Mouse (Mus musculus): Measurements from ENCODE around the gene Mrps23. TPM values are rescaled to one million over a fixed set of nuclear protein-coding genes. Genes with fewer than 3 reads are reported as not detected.
A peak's percentile ranks its signal among the peaks of the same experiment; 100 is the strongest.
"Not testable (repeated sequence)": the region's sequence is repeated elsewhere in the genome, so short reads cannot be mapped to it uniquely, and the experiment has no call there.

Gene Mrps23
- polyA plus RNA-seq, 1 experiment from 2014 or later = 55.4 TPM

DNA sequence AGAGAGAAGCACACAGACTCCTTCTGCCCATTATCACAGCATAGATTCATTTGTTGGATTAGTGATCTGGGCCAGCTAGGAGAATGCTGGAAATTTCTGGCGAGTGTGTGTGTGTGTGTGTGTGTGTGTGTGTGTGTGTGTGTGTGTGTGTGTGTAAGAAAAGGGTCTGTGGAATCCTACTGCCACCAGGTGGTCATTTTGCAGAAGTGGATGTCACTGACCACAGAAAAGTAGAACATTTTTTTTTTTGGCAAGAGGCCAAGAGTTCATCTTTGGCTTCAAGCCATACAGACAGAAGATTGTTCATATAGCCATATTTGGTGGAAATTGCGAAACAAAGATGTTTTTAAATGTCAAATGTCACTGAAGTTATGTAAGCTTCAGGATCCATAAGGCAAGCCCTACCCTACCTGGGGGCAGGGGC, 7.0 kb upstream of the Mrps23 start:
- no peak overlapping the region for H3K27ac ChIP-seq (replicated peaks)
- no peaks in the 10 kb centered on the region for H3K27me3 ChIP-seq (ENCODE audit: control insufficient read depth, insufficient read depth, low read length)
- ATAC-seq (ENCODE audit: low FRiP score, low TSS enrichment) = peak; percentile 62; the same call in 1 of the 2 replicates
- H3K36me3 ChIP-seq (ENCODE audit: control insufficient read depth, insufficient read depth, low read length) = no peaks in the 10 kb centered on the region
- H3K9me3 ChIP-seq (ENCODE audit: control insufficient read depth, low read length) = no peaks in the 10 kb centered on the region
- WGBS = 3% methylated on average over 2 of the region's 2 CpGs
- DNase-seq (ENCODE audit: low spot score) = peak; percentile 69
- peak; percentile 60 for TF ChIP-seq EP300 (optimal IDR thresholded peaks at IDR 0.05)
- TF ChIP-seq CTCF (IDR thresholded peaks at IDR 0.05; ENCODE audit: low read depth) = peak; percentile 88
- H3K4me3 ChIP-seq (ENCODE audit: low read depth, low read length) = no peak overlapping the region
- H3K4me2 ChIP-seq (replicated peaks; ENCODE audit: low read depth) = no peak overlapping the region
- 0 out of 2 replicates have a peak, but pooled peaks cover 2% of the 10 kb centered on the region for H3K4me1 ChIP-seq (replicated peaks; ENCODE audit: control insufficient read depth, insufficient read depth)
- H3K9ac ChIP-seq (ENCODE audit: low read length) = no peak overlapping the region

DNA sequence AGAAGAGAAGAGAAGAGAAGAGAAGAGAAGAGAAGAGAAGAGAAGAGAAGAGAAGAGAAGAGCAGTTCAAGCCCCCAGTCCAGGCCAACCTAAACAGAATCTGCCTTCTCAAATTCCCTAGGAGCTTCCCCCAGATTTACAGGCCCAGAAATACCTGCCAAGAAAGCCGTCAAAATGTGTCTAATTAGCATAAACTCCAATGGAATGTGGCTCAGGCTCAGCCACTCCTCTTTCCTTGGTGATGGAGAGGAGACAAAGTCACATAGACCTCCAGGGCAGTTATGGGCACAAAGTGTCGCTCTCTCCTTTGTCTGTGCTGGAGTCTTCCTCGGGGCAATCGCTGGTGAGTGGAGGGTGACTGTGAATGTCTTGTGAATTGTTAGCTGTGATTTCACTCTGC, 6.0 kb upstream of the Mrps23 start:
- Histone ChIP-seq H3K4me1 (replicated peaks; ENCODE audit: control insufficient read depth, insufficient read depth) (peaks cover 2% of the 10 kb centered on the region; the same call in 1 of the 2 replicates), H3K4me2 (replicated peaks; ENCODE audit: low read depth) (no peak overlapping the region), H3K36me3 (ENCODE audit: control insufficient read depth, insufficient read depth, low read length) (no peaks in the 10 kb centered on the region), H3K9me3 (ENCODE audit: control insufficient read depth, low read length) (no peaks in the 10 kb centered on the region), H3K27me3 (ENCODE audit: control insufficient read depth, insufficient read depth, low read length) (no peaks in the 10 kb centered on the region), H3K9ac (ENCODE audit: low read length) (no peak overlapping the region), H3K4me3 (ENCODE audit: low read depth, low read length) (no peak overlapping the region), H3K27ac (replicated peaks) (no peak overlapping the region)
- DNase-seq (ENCODE audit: low spot score) (no peak), ATAC-seq (ENCODE audit: low FRiP score, low TSS enrichment) (no peak)
- TF ChIP-seq EP300 (optimal IDR thresholded peaks at IDR 0.05) (no peak), CTCF (IDR thresholded peaks at IDR 0.05; ENCODE audit: low read depth) (no peak)
- WGBS = 33% methylated on average over 4 of the region's 4 CpGs

- TF ChIP-seq EP300 (optimal IDR thresholded peaks at IDR 0.05) = no peak
- TF ChIP-seq CTCF (IDR thresholded peaks at IDR 0.05; ENCODE audit: low read depth) = no peak
- no peak overlapping the region for H3K9ac ChIP-seq (ENCODE audit: low read length)
- no peaks in the 10 kb centered on the region for H3K27me3 ChIP-seq (ENCODE audit: control insufficient read depth, insufficient read depth, low read length)
- no peak for DNase-seq (ENCODE audit: low spot score)
- H3K27ac ChIP-seq (replicated peaks) = no peak overlapping the region
- ATAC-seq (ENCODE audit: low FRiP score, low TSS enrichment) = no peak
- no peaks in the 10 kb centered on the region for H3K36me3 ChIP-seq (ENCODE audit: control insufficient read depth, insufficient read depth, low read length)
- peaks cover 5% of the 10 kb centered on the region for H3K4me1 ChIP-seq (replicated peaks; ENCODE audit: control insufficient read depth, insufficient read depth)
- H3K9me3 ChIP-seq (ENCODE audit: control insufficient read depth, low read length) = no peaks in the 10 kb centered on the region
- no peak overlapping the region for H3K4me2 ChIP-seq (replicated peaks; ENCODE audit: low read depth)
- 67% methylated on average over 2 of the region's 2 CpGs for WGBS
- H3K4me3 ChIP-seq (ENCODE audit: low read depth, low read length) = no peak overlapping the region
Measured at GRCm38 (mm10) chr11:88201172-88201571, 3.0 kb upstream of the Mrps23 start.

GRCm38 (mm10) chr11:88202077-88202476, 2.1 kb upstream of the Mrps23 start:
- ATAC-seq (ENCODE audit: low FRiP score, low TSS enrichment) (no peak), DNase-seq (ENCODE audit: low spot score) (no peak)
- H3K4me3 ChIP-seq (ENCODE audit: low read depth, low read length) = no peak overlapping the region
- H3K4me2 ChIP-seq (replicated peaks; ENCODE audit: low read depth) = no peak overlapping the region
- H3K27me3 ChIP-seq (ENCODE audit: control insufficient read depth, insufficient read depth, low read length) = no peaks in the 10 kb centered on the region
- H3K36me3 ChIP-seq (ENCODE audit: control insufficient read depth, insufficient read depth, low read length) = no peaks in the 10 kb centered on the region
- H3K27ac ChIP-seq (replicated peaks) = no peak overlapping the region
- TF ChIP-seq CTCF (IDR thresholded peaks at IDR 0.05; ENCODE audit: low read depth) (no peak), EP300 (optimal IDR thresholded peaks at IDR 0.05) (no peak)
- WGBS = 33% methylated on average over 2 of the region's 2 CpGs
- no peak overlapping the region for H3K9ac ChIP-seq (ENCODE audit: low read length)
- no peaks in the 10 kb centered on the region for H3K9me3 ChIP-seq (ENCODE audit: control insufficient read depth, low read length)
- peaks cover 5% of the 10 kb centered on the region for H3K4me1 ChIP-seq (replicated peaks; ENCODE audit: control insufficient read depth, insufficient read depth)

DNA sequence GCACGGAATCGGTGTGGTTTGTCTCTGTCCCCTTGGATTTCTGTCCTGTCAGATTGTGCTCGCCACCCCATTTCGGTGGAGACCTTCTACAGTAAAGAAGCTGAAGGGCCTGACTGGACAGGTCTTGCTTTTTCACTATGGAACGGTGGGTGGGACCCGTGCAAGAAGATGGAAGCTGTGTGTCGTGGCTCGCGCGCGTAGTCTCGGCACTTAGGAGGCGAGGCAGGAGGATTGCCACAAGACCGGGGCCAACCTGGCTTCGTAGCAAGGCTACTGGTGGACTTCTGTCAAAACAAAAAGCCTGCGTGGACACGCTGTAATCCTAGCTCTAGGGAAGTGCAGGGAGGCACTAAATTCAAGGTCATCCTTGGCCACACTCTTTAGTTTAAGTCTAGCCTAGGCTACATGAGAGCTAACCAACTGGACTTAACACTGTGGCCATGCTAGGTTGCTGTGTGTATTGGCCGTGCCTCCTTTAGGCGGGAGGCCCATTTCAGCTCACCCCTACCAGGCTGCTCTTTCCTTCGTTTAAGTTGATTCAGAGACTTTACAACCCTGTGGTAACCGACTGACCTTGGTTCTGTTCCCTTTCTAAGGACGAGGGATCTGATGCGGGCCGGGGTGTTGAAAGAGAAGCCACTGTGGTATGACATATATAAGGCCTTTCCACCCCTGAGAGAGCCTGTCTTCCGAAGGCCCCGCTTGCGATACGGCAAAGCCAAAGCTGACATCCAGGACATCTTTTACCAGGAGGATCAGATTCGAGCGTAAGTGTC, 593 bp downstream of the Mrps23 start:
- H3K9me3 ChIP-seq (ENCODE audit: control insufficient read depth, low read length) = no peaks in the 10 kb centered on the region
- peak overlapping the region; percentile 90 for H3K9ac ChIP-seq (ENCODE audit: low read length)
- no peak for TF ChIP-seq CTCF (IDR thresholded peaks at IDR 0.05; ENCODE audit: low read depth)
- no peak for TF ChIP-seq EP300 (optimal IDR thresholded peaks at IDR 0.05)
- peaks cover 4% of the 10 kb centered on the region for H3K4me1 ChIP-seq (replicated peaks; ENCODE audit: control insufficient read depth, insufficient read depth)
- no peaks in the 10 kb centered on the region for H3K36me3 ChIP-seq (ENCODE audit: control insufficient read depth, insufficient read depth, low read length)
- DNase-seq (ENCODE audit: low spot score) (no peak), ATAC-seq (ENCODE audit: low FRiP score, low TSS enrichment) (no peak; the same call in none of the 2 replicates)
- H3K27me3 ChIP-seq (ENCODE audit: control insufficient read depth, insufficient read depth, low read length) = no peaks in the 10 kb centered on the region
- H3K4me2 ChIP-seq (replicated peaks; ENCODE audit: low read depth) = peak overlapping the region; percentile 66
- peak overlapping the region; percentile 75 for H3K27ac ChIP-seq (replicated peaks)
- H3K4me3 ChIP-seq (ENCODE audit: low read depth, low read length) = peak overlapping the region; percentile 83
- 30% methylated on average over 30 of the region's 30 CpGs for WGBS

DNA sequence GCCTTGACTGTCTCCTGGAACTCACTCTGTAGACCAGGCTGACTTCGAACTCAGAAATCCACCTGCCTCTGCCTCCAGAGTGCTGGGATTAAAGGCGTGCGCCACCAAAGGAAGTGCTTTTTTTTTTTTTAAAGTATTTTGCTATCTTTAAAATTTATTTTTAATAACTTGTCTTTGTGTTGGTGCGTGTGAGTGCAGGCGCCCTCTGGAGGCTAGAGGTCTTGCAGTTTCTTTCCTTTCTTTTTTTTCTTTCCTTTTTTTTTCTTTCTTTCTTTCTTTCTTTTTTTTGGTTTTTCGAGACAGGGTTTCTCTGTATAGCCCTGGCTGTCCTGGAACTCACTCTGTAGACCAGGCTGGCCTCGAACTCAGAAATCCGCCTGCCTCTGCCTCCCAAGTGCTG, 2.4 kb downstream of the Mrps23 start:
- not testable (repeated sequence) for H3K27me3 ChIP-seq (ENCODE audit: control insufficient read depth, insufficient read depth, low read length); H3K4me2 ChIP-seq (replicated peaks; ENCODE audit: low read depth); H3K9ac ChIP-seq (ENCODE audit: low read length); H3K9me3 ChIP-seq (ENCODE audit: control insufficient read depth, low read length); ATAC-seq (ENCODE audit: low FRiP score, low TSS enrichment); DNase-seq (ENCODE audit: low spot score); H3K4me1 ChIP-seq (replicated peaks; ENCODE audit: control insufficient read depth, insufficient read depth); H3K4me3 ChIP-seq (ENCODE audit: low read depth, low read length); H3K27ac ChIP-seq (replicated peaks); H3K36me3 ChIP-seq (ENCODE audit: control insufficient read depth, insufficient read depth, low read length)
- TF ChIP-seq CTCF (IDR thresholded peaks at IDR 0.05; ENCODE audit: low read depth) = peak; percentile 62
- WGBS = 77% methylated on average over 8 of the region's 8 CpGs

Measured in stomach, postnatal 0 days (tissue).